Comparison of ENCODE assay signal across 8 mouse cellular contexts in the genomic region with DNA sequence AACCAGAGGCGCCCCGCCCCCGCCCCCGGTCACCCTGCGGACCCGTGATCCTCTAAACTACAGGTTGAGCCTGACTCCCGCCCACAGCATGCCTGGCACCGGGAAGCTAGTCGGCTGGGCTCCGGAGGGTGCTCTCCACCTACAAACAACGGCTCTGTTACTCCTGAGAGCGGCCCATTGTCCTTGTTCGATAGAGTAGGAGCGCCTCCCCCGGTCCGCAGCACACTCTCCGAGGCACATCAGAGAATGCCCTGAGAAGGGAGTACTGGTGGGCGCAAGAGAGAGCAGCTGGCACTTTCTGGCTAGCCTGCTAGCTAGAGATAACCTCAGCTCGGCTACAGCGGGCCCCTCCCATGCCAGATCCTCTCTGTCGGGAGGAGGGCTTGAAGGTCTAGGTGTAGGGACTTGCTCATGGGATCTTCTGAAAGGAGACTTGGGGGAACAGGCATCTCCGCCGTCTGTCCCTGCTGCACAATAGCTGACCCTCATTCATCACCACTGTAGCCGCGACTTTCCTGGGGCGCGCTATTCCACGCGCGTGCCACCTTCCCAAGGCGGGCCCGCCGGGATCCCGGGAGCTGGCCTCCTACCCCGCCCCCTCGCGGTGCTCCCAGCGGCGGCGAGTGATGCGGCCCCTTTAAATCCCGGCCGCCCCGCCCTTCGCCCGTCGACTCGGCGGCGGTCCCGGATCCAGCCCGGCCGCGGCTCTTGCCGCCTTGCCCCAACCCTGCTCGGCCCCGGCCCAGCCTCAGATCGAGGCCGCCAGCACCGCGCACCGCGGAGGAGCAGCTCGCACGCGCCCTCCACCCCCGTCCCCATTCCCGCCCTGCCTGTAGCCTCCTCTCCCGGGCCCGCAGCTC. TPM values are rescaled to one million over a fixed set of nuclear protein-coding genes. Genes with fewer than 3 reads are reported as not detected.
DNase-seq lines count a peak whose midpoint lies in the region; ATAC-seq lines count a peak whose summit lies in the region.

No protein-coding gene starts in this region.

- WGBS in embryonic facial prominence, embryonic 15.5 days = under 1% methylated on average over 66 of the region's 70 CpGs
- under 1% methylated on average over 69 of the region's 70 CpGs for WGBS in heart, embryonic 11.5 days (ENCODE audit: insufficient replicate concordance)
- WGBS in kidney, embryonic 15.5 days = under 1% methylated on average over 70 of the region's 70 CpGs
- under 1% methylated on average over 69 of the region's 70 CpGs for WGBS in liver, embryonic 13.5 days (ENCODE audit: insufficient replicate concordance)
- under 1% methylated on average over 67 of the region's 70 CpGs for WGBS in stomach, embryonic 16.5 days

- ATAC-seq in embryonic facial prominence, embryonic 15.5 days (ENCODE audit: insufficient number of reproducible peaks, low FRiP score, low TSS enrichment, low read depth) = peak; percentile 86
- ATAC-seq in heart, embryonic 11.5 days (replicated peaks; ENCODE audit: insufficient number of reproducible peaks, low FRiP score, low TSS enrichment) = peak; percentile 88
- ATAC-seq in kidney, embryonic 15.5 days (replicated peaks; ENCODE audit: low FRiP score) = peak; percentile 87
- peak; percentile 94 for ATAC-seq in liver, embryonic 13.5 days (ENCODE audit: low read depth)
- ATAC-seq in stomach, embryonic 16.5 days (ENCODE audit: insufficient read depth, low FRiP score) = peak; percentile 89

- peaks cover 38% of the 10 kb centered on the region for H3K4me1 ChIP-seq in embryonic facial prominence, embryonic 15.5 days
- H3K4me1 ChIP-seq in heart, embryonic 11.5 days (ENCODE audit: control insufficient read depth, insufficient read depth, low read length) = peaks cover 16% of the 10 kb centered on the region
- H3K4me1 ChIP-seq in kidney, embryonic 15.5 days = peaks cover 53% of the 10 kb centered on the region
- H3K4me1 ChIP-seq in liver, embryonic 13.5 days (replicated peaks) = peaks cover 68% of the 10 kb centered on the region
- H3K4me1 ChIP-seq in stomach, embryonic 16.5 days (ENCODE audit: control insufficient read depth, insufficient read depth, low read length) = peaks cover 38% of the 10 kb centered on the region

- peak overlapping the region; percentile 93 for H3K4me2 ChIP-seq in embryonic facial prominence, embryonic 15.5 days (replicated peaks)
- peak overlapping the region; percentile 97 for H3K4me2 ChIP-seq in heart, embryonic 11.5 days
- H3K4me2 ChIP-seq in kidney, embryonic 15.5 days = peak overlapping the region; percentile 91
- H3K4me2 ChIP-seq in liver, embryonic 13.5 days = peak overlapping the region; percentile 86
- H3K4me2 ChIP-seq in stomach, embryonic 16.5 days (ENCODE audit: low read depth, low read length) = peak overlapping the region; percentile 92

- H3K9me3 ChIP-seq in embryonic facial prominence, embryonic 15.5 days (replicated peaks) = no peaks in the 10 kb centered on the region
- H3K9me3 ChIP-seq in heart, embryonic 11.5 days (replicated peaks; ENCODE audit: control insufficient read depth, low read length) = no peaks in the 10 kb centered on the region
- no peaks in the 10 kb centered on the region for H3K9me3 ChIP-seq in kidney, embryonic 15.5 days (replicated peaks)
- no peaks in the 10 kb centered on the region for H3K9me3 ChIP-seq in liver, embryonic 13.5 days (replicated peaks)
- no peaks in the 10 kb centered on the region for H3K9me3 ChIP-seq in stomach, embryonic 16.5 days (replicated peaks; ENCODE audit: control insufficient read depth, low read length)

- no peaks in the 10 kb centered on the region for H3K36me3 ChIP-seq in embryonic facial prominence, embryonic 15.5 days
- H3K36me3 ChIP-seq in heart, embryonic 11.5 days (ENCODE audit: control insufficient read depth, insufficient read depth, low read length) = no peaks in the 10 kb centered on the region
- H3K36me3 ChIP-seq in kidney, embryonic 15.5 days = no peaks in the 10 kb centered on the region
- peaks cover 12% of the 10 kb centered on the region; the same call in 1 of the 2 replicates for H3K36me3 ChIP-seq in liver, embryonic 13.5 days
- no peaks in the 10 kb centered on the region for H3K36me3 ChIP-seq in stomach, embryonic 16.5 days (ENCODE audit: control insufficient read depth, insufficient read depth, low read length)

- H3K27me3 ChIP-seq in embryonic facial prominence, embryonic 15.5 days = no peaks in the 10 kb centered on the region
- peaks cover 8% of the 10 kb centered on the region; the same call in 1 of the 2 replicates for H3K27me3 ChIP-seq in heart, embryonic 11.5 days (ENCODE audit: control insufficient read depth, insufficient read depth, low read length)
- H3K27me3 ChIP-seq in kidney, embryonic 15.5 days = no peaks in the 10 kb centered on the region
- H3K27me3 ChIP-seq in liver, embryonic 13.5 days = no peaks in the 10 kb centered on the region
- no peaks in the 10 kb centered on the region for H3K27me3 ChIP-seq in stomach, embryonic 16.5 days (ENCODE audit: control insufficient read depth, insufficient read depth, low read length)

- peak overlapping the region; percentile 92 for H3K9ac ChIP-seq in embryonic facial prominence, embryonic 15.5 days
- H3K9ac ChIP-seq in heart, embryonic 11.5 days (ENCODE audit: low read depth, low read length) = peak overlapping the region; percentile 90
- H3K9ac ChIP-seq in kidney, embryonic 15.5 days = peak overlapping the region; percentile 93
- H3K9ac ChIP-seq in liver, embryonic 13.5 days = peak overlapping the region; percentile 99
- H3K9ac ChIP-seq in stomach, embryonic 16.5 days (ENCODE audit: low read length) = peak overlapping the region; percentile 99

- DNase-seq in CD4-positive helper T cell, adult 2 months (ENCODE audit: low read depth, low spot score) = peak; percentile 65
- DNase-seq in brain, adult 2 months (ENCODE audit: low read depth, low spot score) = peak; percentile 92
- peak; percentile 92 for DNase-seq in liver, embryonic 13.5 days
- DNase-seq in neural tube, embryonic 10.5 days (ENCODE audit: extremely low spot score, low spot score) = peak; percentile 86

- H3K27ac ChIP-seq in embryonic facial prominence, embryonic 15.5 days (replicated peaks) = peak overlapping the region; percentile 82
- H3K27ac ChIP-seq in heart, embryonic 11.5 days (ENCODE audit: low read depth, low read length) = peak overlapping the region; percentile 83
- peak overlapping the region; percentile 92 for H3K27ac ChIP-seq in kidney, embryonic 15.5 days
- peak overlapping the region; percentile 98 for H3K27ac ChIP-seq in liver, embryonic 13.5 days
- H3K27ac ChIP-seq in stomach, embryonic 16.5 days (ENCODE audit: low read length) = peak overlapping the region; percentile 88

- H3K4me3 ChIP-seq in embryonic facial prominence, embryonic 15.5 days (replicated peaks) = peak overlapping the region; percentile 86
- H3K4me3 ChIP-seq in heart, embryonic 11.5 days (ENCODE audit: low read depth, low read length) = peak overlapping the region; percentile 91
- H3K4me3 ChIP-seq in kidney, embryonic 15.5 days (replicated peaks) = peak overlapping the region; percentile 91
- peak overlapping the region; percentile 92 for H3K4me3 ChIP-seq in liver, embryonic 13.5 days (replicated peaks)
- peak overlapping the region; percentile 85 for H3K4me3 ChIP-seq in stomach, embryonic 16.5 days (replicated peaks; ENCODE audit: low read length)

RNA-seq across cellular contexts. Expression of gene Ltc4s, which starts 13.5 kb away (rescaled TPM):
- 2.5 and 4.0 TPM in 2 replicates for polyA plus RNA-seq in embryonic facial prominence, embryonic 15.5 days (2015; fragmentation: Nextera tagmentation; extraction: Ambion mirVana)
- 0.74 TPM in 1 of 2 replicates, not detected in the other for polyA plus RNA-seq in heart, embryonic 11.5 days (2014; fragmentation: Nextera tagmentation; extraction: Ambion mirVana)
- 1.4 and 1.9 TPM in 2 replicates for polyA plus RNA-seq in kidney, embryonic 15.5 days (2015; fragmentation: Nextera tagmentation; extraction: Ambion mirVana)
- 0.49 and 0.99 TPM in 2 replicates for polyA plus RNA-seq in liver, embryonic 13.5 days (2015; fragmentation: Nextera tagmentation; extraction: Ambion mirVana)
- polyA plus RNA-seq in stomach, embryonic 16.5 days (2015; fragmentation: Nextera tagmentation; extraction: Ambion mirVana) = 3.5 and 5.9 TPM in 2 replicates

RNA-seq across cellular contexts. Expression of gene Mgat4b, which starts 14.2 kb away (rescaled TPM):
- 26.7 and 32.1 TPM in 2 replicates for polyA plus RNA-seq in embryonic facial prominence, embryonic 15.5 days (2015; fragmentation: Nextera tagmentation; extraction: Ambion mirVana)
- polyA plus RNA-seq in heart, embryonic 11.5 days (2014; fragmentation: Nextera tagmentation; extraction: Ambion mirVana) = 14.2 and 14.4 TPM in 2 replicates
- polyA plus RNA-seq in kidney, embryonic 15.5 days (2015; fragmentation: Nextera tagmentation; extraction: Ambion mirVana) = 37.3 and 37.5 TPM in 2 replicates
- polyA plus RNA-seq in liver, embryonic 13.5 days (2015; fragmentation: Nextera tagmentation; extraction: Ambion mirVana) = 11.4 and 12.1 TPM in 2 replicates
- polyA plus RNA-seq in stomach, embryonic 16.5 days (2015; fragmentation: Nextera tagmentation; extraction: Ambion mirVana) = 5.6 and 5.9 TPM in 2 replicates

RNA-seq across cellular contexts. Expression of gene Sqstm1, which starts 14.3 kb away (rescaled TPM):
- polyA plus RNA-seq in embryonic facial prominence, embryonic 15.5 days (2015; fragmentation: Nextera tagmentation; extraction: Ambion mirVana) = 272 TPM in 2 replicates
- polyA plus RNA-seq in heart, embryonic 11.5 days (2014; fragmentation: Nextera tagmentation; extraction: Ambion mirVana) = 159 and 197 TPM in 2 replicates
- polyA plus RNA-seq in kidney, embryonic 15.5 days (2015; fragmentation: Nextera tagmentation; extraction: Ambion mirVana) = 233 and 259 TPM in 2 replicates
- 132 and 133 TPM in 2 replicates for polyA plus RNA-seq in liver, embryonic 13.5 days (2015; fragmentation: Nextera tagmentation; extraction: Ambion mirVana)
- polyA plus RNA-seq in stomach, embryonic 16.5 days (2015; fragmentation: Nextera tagmentation; extraction: Ambion mirVana) = 202 and 225 TPM in 2 replicates

RNA-seq across cellular contexts. Expression of gene Mrnip, which starts 50.7 kb away (rescaled TPM):
- polyA plus RNA-seq in embryonic facial prominence, embryonic 15.5 days (2015; fragmentation: Nextera tagmentation; extraction: Ambion mirVana) = 19.3 and 19.7 TPM in 2 replicates
- polyA plus RNA-seq in heart, embryonic 11.5 days (2014; fragmentation: Nextera tagmentation; extraction: Ambion mirVana) = 15.3 and 17.6 TPM in 2 replicates
- polyA plus RNA-seq in kidney, embryonic 15.5 days (2015; fragmentation: Nextera tagmentation; extraction: Ambion mirVana) = 19.3 and 20.0 TPM in 2 replicates
- polyA plus RNA-seq in liver, embryonic 13.5 days (2015; fragmentation: Nextera tagmentation; extraction: Ambion mirVana) = 8.1 and 8.5 TPM in 2 replicates
- polyA plus RNA-seq in stomach, embryonic 16.5 days (2015; fragmentation: Nextera tagmentation; extraction: Ambion mirVana) = 11.9 and 12.5 TPM in 2 replicates

Comparison
In these comparisons a context has a peak if more than half of its experiments do, and no peak if none do; other contexts are left out.
1. Peak in every context shown above with its lines: DNase-seq, ATAC-seq, H3K4me3 ChIP-seq and H3K27ac ChIP-seq.